Mouse (Mus musculus): Measurements from ENCODE around the gene Nfia.

- TF ChIP-seq POLR2A (IDR thresholded peaks at IDR 0.05; ENCODE audit: borderline replicate concordance, extremely low read depth, low read depth, low read length): no peak
- no peak for TF ChIP-seq CTCF (IDR thresholded peaks at IDR 0.05; ENCODE audit: insufficient read depth, low read length)
These were observed 51.0 kb downstream of the Nfia start for GRCm38 (mm10) chr4:97823512-97823911.

Measured in lung, adult 2 months (tissue).